Mouse (Mus musculus): ENCODE measurements around the gene Adamts12. TPM values are rescaled to one million over a fixed set of nuclear protein-coding genes. Genes with fewer than 3 reads are reported as not detected.

The Adamts12 gene
- 1.8 and 2.2 TPM in 2 replicates for polyA plus RNA-seq (2015; fragmentation: Nextera tagmentation; extraction: Ambion mirVana)

DNA sequence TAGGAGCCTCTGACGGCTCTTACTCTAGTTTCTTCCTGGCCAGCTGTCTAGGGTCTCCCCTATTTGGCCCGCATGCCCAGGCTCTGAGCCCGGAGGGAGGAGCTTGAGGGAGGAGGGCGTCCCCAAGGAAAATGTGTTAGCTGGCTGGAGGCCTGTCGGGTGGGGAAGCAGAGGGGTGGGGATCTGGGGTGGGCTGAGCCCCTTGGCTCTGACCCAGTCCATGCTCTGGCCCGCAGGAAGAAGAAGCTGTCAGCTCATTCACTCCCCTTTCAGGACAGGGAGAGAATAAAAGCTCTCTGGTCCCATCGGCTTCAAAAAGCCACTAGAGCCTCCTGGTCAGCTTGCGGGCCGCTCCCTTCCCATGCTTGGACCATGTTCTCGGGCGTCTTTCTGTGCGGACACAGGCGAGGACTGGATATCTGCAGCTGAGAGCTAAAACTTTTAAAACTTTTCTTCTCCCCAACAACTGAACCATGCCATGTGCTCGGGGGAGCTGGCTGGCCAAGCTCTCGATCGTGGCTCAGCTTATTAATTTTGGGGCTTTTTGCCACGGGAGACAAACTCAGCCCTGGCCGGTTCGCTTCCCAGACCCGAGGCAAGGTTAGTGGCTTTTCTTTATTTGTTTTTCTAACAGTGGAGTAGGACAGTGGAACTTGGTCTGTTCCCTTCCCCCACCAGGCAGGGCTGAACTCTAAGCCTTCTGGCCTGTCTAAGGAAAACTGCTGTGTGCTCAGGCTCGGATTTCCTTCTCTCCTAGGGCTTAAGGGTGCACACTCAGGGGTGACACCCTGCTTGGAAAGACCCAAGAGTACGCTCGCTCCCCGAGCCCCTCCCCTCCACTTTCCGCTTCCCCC lies at the start of gene Adamts12:
Adamts12 (plus strand) TSS at position 233 of the 854 bp plus-strand sequence.
- peak within 1 kb of the TSS; percentile 47 for H3K4me2 ChIP-seq
- no peaks in the 10 kb centered on the region for H3K36me3 ChIP-seq (replicated peaks)
- H3K4me3 ChIP-seq = peak within 1 kb of the TSS; percentile 26
- H3K4me1 ChIP-seq = peaks cover 22% of the 10 kb centered on the region
- H3K9ac ChIP-seq = peak within 1 kb of the TSS; percentile 29; the same call in 1 of the 2 replicates
- peak; percentile 79 for ATAC-seq (replicated peaks)
- no peaks in the 10 kb centered on the region for H3K27me3 ChIP-seq (replicated peaks)
- peak within 1 kb of the TSS; percentile 42 for H3K27ac ChIP-seq
- H3K9me3 ChIP-seq = no peaks in the 10 kb centered on the region
- WGBS = 2% methylated on average over 23 of the region's 25 CpGs

DNA sequence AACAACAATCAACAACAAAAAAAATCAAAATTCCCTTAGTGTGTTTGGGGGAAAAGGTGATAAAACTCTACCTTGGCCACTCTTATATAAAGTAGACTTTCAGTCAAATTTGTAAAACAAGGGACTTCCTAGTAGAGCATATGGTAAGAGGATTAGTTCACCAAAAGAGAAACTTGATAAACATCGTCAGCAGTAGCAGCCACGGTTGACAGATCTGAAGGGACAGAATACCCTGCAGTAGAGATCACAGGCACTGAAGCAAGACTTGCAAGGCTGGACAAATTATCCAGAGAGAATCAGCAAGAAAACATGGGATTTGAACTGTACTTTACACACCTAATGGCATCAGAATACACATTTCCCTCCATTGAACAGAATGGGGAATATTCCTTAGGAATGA lies 49.7 kb upstream of the Adamts12 start:
- no peak for ATAC-seq (replicated peaks)
- 26% methylated on average over 2 of the region's 2 CpGs for WGBS
- no peaks in the 10 kb centered on the region for H3K9me3 ChIP-seq

DNA sequence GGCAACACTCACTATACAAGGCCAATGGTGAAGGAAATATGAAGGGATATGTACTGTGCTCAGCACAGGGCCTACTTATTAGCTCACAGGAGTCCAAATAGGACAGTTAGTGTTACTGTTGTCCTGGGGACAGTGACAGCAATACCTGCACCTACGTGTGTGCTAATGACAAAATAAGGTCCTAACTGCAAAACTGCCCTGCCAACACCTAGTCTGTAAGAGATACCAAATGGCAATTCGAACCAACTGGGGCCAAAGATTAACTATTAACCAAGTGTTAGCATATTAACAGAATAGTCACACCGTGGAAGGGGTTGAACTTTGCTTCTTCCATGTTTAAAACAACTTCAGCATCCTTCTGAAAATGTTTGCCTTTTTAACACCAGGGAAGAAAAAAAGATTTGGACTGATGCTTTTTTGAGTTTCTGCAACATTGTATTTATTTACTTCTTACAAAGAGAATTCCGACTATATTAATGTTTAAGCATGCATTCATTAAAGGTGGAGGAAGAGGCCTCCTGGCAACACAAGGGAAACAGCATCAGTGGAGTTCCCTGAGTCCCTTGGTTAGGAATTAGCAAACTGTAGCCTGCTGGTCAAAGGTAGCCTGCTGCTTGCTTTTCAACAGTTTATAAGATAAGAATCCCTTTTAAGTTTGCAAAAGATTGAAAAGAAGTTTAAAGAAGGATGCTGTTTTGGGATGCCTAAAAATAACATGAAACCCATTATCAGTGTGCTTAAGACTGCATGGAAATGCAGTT lies 37.6 kb upstream of the Adamts12 start:
- Histone ChIP-seq H3K4me2 (no peak overlapping the region), H3K36me3 (replicated peaks) (no peaks in the 10 kb centered on the region), H3K27ac (no peak overlapping the region), H3K4me3 (no peak overlapping the region), H3K9ac (no peak overlapping the region), H3K9me3 (no peaks in the 10 kb centered on the region), H3K27me3 (replicated peaks) (no peaks in the 10 kb centered on the region), H3K4me1 (no peaks in the 10 kb centered on the region)
- ATAC-seq (replicated peaks) = no peak
- WGBS = 77% methylated on average over 4 of the region's 4 CpGs

More for the DNA sequence above, 49.7 kb upstream of the Adamts12 start:
- H3K27me3 ChIP-seq (replicated peaks) = no peaks in the 10 kb centered on the region
- H3K4me3 ChIP-seq = no peak overlapping the region
- H3K9ac ChIP-seq = no peak overlapping the region
- H3K36me3 ChIP-seq (replicated peaks) = no peaks in the 10 kb centered on the region
- no peaks in the 10 kb centered on the region for H3K4me1 ChIP-seq
- no peak overlapping the region for H3K4me2 ChIP-seq
- no peak overlapping the region for H3K27ac ChIP-seq

DNA sequence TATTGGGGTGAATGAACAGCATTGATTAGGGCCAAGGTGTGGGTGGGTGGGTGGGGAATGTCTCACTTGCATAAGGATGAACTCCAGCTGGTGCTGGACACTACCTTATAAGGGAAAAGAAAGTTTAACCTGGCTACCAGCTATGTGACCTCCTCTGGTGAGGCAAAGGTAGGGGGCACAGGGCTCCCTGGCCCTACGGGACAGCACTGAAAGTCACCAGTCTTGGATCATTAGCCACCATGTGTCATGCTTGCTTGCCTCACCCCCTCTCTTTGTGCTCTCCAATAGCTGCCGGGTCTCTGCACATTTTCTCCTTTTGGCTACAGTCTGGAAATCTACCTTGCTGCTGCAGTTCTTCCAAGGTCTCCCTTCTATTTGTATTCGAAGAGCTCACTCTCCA lies 34.4 kb upstream of the Adamts12 start:
- Histone ChIP-seq H3K9ac (no peak overlapping the region), H3K36me3 (replicated peaks) (no peaks in the 10 kb centered on the region), H3K27me3 (replicated peaks) (peaks cover 10% of the 10 kb centered on the region), H3K4me2 (no peak overlapping the region), H3K4me1 (no peaks in the 10 kb centered on the region), H3K4me3 (no peak overlapping the region), H3K9me3 (no peaks in the 10 kb centered on the region), H3K27ac (no peak overlapping the region)
- 73% methylated on average over 3 of the region's 3 CpGs for WGBS
- 0 out of 2 replicates have a peak, but pooled peaks have one; percentile 27 for ATAC-seq (replicated peaks)

DNA sequence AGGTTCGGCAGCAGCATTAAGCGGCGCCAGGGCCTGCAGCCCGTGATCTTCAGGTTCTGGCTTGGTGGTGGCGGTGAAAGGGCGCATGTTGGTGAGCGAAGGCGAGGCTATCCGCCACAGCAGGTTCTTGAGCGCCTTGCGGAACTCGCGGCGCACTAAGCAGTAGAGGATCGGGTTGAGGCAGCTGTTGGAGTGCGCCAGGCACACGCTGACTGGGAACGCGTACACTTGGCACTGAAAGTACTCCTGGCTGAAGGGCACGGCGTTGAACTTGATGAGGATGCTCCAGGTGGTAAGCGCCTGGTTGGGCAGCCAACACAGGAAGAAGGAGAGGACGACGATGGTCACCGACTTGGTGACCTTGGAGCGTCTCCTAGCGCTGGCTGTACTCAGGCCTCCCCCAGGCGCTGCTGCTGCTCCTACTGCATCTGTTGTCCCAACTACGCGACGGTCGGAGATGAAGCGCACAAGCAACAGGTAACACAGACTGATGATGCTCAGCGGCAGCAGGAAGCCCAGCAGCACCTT lies 28.6 kb upstream of the Adamts12 start:
- Histone ChIP-seq H3K9ac (0 out of 2 replicates have a peak overlapping the region, but pooled peaks have one; percentile 26), H3K27ac (no peak overlapping the region), H3K4me1 (peaks cover 27% of the 10 kb centered on the region), H3K36me3 (replicated peaks) (no peaks in the 10 kb centered on the region), H3K4me2 (peak overlapping the region; percentile 79), H3K9me3 (no peaks in the 10 kb centered on the region), H3K27me3 (replicated peaks) (peaks cover 42% of the 10 kb centered on the region), H3K4me3 (peak overlapping the region; percentile 36)
- 0 out of 2 replicates have a peak, but pooled peaks have one; percentile 34 for ATAC-seq (replicated peaks)
- 6% methylated on average over 34 of the region's 34 CpGs for WGBS

DNA sequence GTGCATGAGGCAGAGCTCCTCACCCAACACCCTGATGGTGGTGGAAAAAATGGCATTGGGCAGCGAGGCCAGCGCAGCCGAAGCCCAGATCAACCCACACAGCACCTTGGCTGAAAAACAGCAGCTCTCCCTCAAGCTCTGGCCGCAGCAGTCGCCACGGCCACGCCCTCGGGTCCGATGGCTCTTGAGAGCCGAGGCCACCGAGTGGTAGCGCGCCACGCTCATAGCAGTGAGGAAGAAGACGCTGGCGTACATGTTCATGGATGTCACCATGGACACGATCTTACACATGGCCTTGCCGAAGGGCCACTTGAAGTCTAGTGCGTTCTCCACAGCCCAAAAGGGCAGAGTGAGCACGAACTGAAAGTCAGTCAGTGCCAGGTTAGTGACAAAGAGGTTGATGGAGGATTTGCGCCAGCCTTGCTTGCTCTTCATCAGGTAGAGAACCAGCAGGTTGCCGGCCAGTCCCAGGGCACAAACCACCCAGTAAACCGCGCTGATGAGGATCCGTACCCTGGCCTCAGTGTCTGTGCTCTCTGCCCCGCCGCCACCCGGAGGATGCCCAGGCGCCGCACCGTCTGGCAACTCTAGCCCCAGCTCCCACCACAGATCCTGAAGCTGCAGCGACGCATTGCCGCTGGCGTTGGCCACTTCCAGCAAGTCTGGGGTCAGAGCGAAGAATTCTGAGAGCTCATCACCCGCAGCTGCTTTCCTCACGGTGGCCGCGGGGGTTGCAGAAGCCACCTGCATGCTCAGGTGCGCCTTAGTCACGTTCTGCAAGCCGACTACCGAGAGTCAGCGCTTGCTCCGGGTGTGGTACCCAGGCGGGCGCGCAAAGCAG lies 27.8 kb upstream of the Adamts12 start:
- 2% methylated on average over 49 of the region's 49 CpGs for WGBS
- Histone ChIP-seq H3K4me1 (peaks cover 27% of the 10 kb centered on the region), H3K9ac (peak overlapping the region; percentile 26), H3K36me3 (replicated peaks) (no peaks in the 10 kb centered on the region), H3K27me3 (replicated peaks) (peaks cover 42% of the 10 kb centered on the region), H3K27ac (no peak overlapping the region), H3K4me2 (peak overlapping the region; percentile 79), H3K9me3 (no peaks in the 10 kb centered on the region), H3K4me3 (peak overlapping the region; percentile 36)
- ATAC-seq (replicated peaks) = peak; percentile 53

DNA sequence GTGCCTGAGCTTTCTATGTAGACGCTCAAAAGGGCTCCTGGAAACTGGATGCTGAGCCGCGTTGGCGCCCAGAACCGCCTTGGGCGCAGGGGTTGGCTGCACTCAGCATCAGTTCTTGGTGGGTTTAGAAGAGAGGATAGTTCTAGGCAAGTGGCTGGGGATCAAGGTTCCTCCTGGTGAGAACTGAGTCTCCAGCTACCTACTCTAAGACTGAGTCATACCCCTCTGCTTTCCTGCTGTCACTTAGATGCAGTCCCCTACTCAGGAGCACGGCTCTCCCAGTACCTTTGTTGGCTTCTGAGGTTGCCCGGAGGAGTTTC lies 27.3 kb upstream of the Adamts12 start:
- Histone ChIP-seq H3K27ac (no peak overlapping the region), H3K9ac (peak overlapping the region; percentile 26), H3K9me3 (no peaks in the 10 kb centered on the region), H3K4me3 (peak overlapping the region; percentile 36), H3K4me2 (peak overlapping the region; percentile 79), H3K27me3 (replicated peaks) (peaks cover 42% of the 10 kb centered on the region), H3K4me1 (peaks cover 27% of the 10 kb centered on the region), H3K36me3 (replicated peaks) (no peaks in the 10 kb centered on the region)
- WGBS = 4% methylated on average over 8 of the region's 8 CpGs
- peak; percentile 46 for ATAC-seq (replicated peaks)

DNA sequence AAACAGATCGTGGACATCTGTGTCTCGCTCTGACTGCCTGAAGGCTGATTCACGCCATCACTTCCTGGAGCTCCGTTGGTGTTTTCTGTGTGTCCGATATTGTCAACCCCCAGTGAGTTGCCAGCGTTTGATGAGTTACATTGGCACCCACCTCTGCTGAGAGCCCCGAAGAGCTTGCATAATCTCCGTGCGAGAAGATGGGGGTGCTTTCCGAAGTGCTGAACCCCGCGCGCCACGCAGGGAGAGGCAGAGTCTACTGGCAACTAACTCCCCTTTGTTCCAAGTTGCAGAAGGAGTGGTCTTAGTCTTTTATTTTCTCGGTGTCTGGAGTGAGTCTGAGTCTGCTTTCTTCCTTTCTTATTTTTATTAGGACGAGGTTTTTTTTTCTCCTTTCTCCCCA lies 26.9 kb upstream of the Adamts12 start, which contains the start of gene Rxfp3:
Rxfp3 (minus strand) TSS at position 281 of the 400 bp plus-strand sequence.
- Histone ChIP-seq H3K4me1 (peaks cover 27% of the 10 kb centered on the region), H3K9me3 (no peaks in the 10 kb centered on the region), H3K27ac (no peak within 1 kb of the TSS), H3K4me3 (peak within 1 kb of the TSS; percentile 36), H3K36me3 (replicated peaks) (no peaks in the 10 kb centered on the region), H3K27me3 (replicated peaks) (peaks cover 42% of the 10 kb centered on the region), H3K9ac (peak within 1 kb of the TSS; percentile 26), H3K4me2 (peak within 1 kb of the TSS; percentile 79)
- ATAC-seq (replicated peaks) = no peak; the same call in 1 of the 2 replicates
- 2% methylated on average over 16 of the region's 16 CpGs for WGBS

DNA sequence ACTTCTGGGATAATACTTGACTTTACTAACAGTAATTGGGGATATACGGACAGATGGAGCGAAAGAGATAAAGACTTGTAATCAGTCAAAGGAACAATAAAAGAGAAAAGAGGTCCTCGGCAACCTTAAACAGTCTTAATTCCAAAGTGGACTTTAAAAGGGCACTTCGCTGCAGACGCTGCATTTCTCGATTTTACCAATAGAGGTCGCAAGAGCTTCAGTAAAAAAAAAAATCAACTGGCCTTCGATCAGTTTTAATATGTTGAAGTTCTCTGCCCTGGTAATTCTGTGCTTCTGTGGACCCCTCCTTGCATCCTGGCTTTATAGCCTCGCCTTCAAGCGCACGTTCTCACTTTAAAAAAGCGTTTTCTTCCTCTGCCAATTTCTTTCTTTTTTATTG lies 26.1 kb upstream of the Adamts12 start:
- Histone ChIP-seq H3K4me3 (no peak overlapping the region), H3K27me3 (replicated peaks) (peaks cover 42% of the 10 kb centered on the region), H3K9ac (no peak overlapping the region), H3K9me3 (no peaks in the 10 kb centered on the region), H3K27ac (no peak overlapping the region), H3K36me3 (replicated peaks) (no peaks in the 10 kb centered on the region), H3K4me2 (peak overlapping the region; percentile 79; the same call in 1 of the 2 replicates), H3K4me1 (peaks cover 27% of the 10 kb centered on the region)
- no peak for ATAC-seq (replicated peaks)
- 3% methylated on average over 12 of the region's 12 CpGs for WGBS

DNA sequence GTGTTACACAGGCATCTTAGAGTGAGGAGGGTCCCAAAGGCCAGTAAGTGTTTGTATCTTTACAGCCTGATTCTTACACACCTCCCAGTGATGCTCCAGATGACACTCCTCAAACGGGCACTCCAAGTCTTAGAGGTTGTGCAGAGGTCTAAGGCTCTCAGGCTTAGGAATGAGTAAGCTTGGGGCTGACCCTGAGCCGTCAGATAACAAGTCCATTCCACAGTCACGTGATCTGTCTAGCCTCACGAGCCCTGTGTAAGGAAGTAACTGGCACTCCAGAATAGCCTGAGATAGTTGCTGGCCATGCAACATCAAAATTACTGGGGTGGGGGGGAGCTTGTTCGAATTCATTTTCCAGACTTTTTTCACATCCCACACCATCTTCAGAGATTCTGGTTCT lies 24.5 kb upstream of the Adamts12 start:
- Histone ChIP-seq H3K9ac (no peak overlapping the region), H3K4me1 (peaks cover 27% of the 10 kb centered on the region), H3K36me3 (replicated peaks) (no peaks in the 10 kb centered on the region), H3K4me3 (no peak overlapping the region), H3K27ac (no peak overlapping the region), H3K9me3 (no peaks in the 10 kb centered on the region), H3K4me2 (no peak overlapping the region), H3K27me3 (replicated peaks) (peaks cover 33% of the 10 kb centered on the region)
- ATAC-seq (replicated peaks) = no peak
- WGBS = 62% methylated on average over 5 of the region's 5 CpGs

DNA sequence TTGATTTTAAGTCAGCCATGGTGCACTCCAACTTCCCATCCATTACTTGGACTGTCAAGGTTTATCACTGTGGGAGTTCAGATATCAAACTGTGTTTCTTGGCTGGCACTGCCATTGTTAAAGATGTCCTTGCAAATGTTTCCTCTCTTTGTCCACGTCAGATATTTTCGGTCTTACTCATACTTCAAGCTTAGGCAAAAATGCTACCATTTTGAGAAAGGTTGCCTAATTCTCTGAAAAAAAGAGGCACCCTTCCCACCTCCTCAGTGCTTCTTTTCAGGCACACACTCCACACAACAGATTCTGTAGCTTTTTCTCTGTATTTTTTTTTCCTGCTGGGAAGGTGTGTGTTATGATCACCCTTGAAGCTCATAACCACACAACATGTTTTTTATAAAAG lies 23.4 kb upstream of the Adamts12 start:
- H3K4me1 ChIP-seq = peaks cover 21% of the 10 kb centered on the region

More for the DNA sequence above, 23.4 kb upstream of the Adamts12 start:
- no peak overlapping the region for H3K9ac ChIP-seq
- ATAC-seq (replicated peaks) = no peak
- H3K36me3 ChIP-seq (replicated peaks) = no peaks in the 10 kb centered on the region
- H3K9me3 ChIP-seq = no peaks in the 10 kb centered on the region
- peaks cover 21% of the 10 kb centered on the region for H3K27me3 ChIP-seq (replicated peaks)
- WGBS = 87% methylated on average over 2 of the region's 2 CpGs
- H3K27ac ChIP-seq = no peak overlapping the region
- H3K4me2 ChIP-seq = no peak overlapping the region
- no peak overlapping the region for H3K4me3 ChIP-seq

Data from midbrain, embryonic 15.5 days (tissue).